Comparison of ENCODE assay signal across 8 mouse cellular contexts in the genomic region with DNA sequence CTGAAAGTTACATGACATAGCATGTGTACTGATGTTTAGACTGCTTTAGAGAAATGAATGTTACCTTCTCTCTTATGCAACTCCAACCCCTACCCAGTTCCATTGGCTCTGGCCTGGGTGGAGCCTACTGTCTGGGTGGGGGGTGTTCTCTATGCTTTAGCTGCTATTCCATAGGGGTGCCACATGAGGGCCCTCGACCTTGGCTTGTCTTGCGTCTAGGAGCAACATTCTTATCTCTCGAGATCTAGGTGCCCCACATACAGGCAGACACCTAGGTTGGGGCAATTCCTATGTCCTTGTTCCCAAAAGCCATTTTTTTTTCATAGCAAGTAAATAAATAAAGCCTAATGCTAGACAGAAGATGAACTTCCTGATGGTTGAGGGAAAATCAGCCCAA. TPM values are rescaled to one million over a fixed set of nuclear protein-coding genes. Genes with fewer than 3 reads are reported as not detected.
DNase-seq lines count a peak whose midpoint lies in the region; ATAC-seq and TF ChIP-seq lines count a peak whose summit lies in the region.

No protein-coding gene starts in this region.

- peaks cover 24% of the 10 kb centered on the region for H3K27me3 ChIP-seq in forebrain, embryonic 13.5 days
- peaks cover 55% of the 10 kb centered on the region for H3K27me3 ChIP-seq in forebrain, embryonic 10.5 days (ENCODE audit: poor library complexity, severe bottlenecking)
- H3K27me3 ChIP-seq in forebrain, embryonic 14.5 days (replicated peaks; ENCODE audit: control insufficient read depth, insufficient read depth, low read length), result peaks cover 9% of the 10 kb centered on the region; the same call in 1 of the 2 replicates
- peaks cover 32% of the 10 kb centered on the region for H3K27me3 ChIP-seq in liver, embryonic 14.5 days (ENCODE audit: control insufficient read depth, insufficient read depth, low read length)

- ATAC-seq in forebrain, embryonic 13.5 days, result no peak
- ATAC-seq in forebrain, embryonic 14.5 days, result no peak
- peak; percentile 19; the same call in 1 of the 2 replicates for ATAC-seq in liver, embryonic 14.5 days (ENCODE audit: insufficient read depth)

- no peaks in the 10 kb centered on the region for H3K36me3 ChIP-seq in forebrain, embryonic 13.5 days (ENCODE audit: poor library complexity, severe bottlenecking)
- H3K36me3 ChIP-seq in forebrain, embryonic 10.5 days (replicated peaks), result no peaks in the 10 kb centered on the region
- H3K36me3 ChIP-seq in forebrain, embryonic 14.5 days (ENCODE audit: control insufficient read depth, insufficient read depth, low read length), result no peaks in the 10 kb centered on the region
- H3K36me3 ChIP-seq in liver, embryonic 14.5 days (replicated peaks; ENCODE audit: control insufficient read depth, insufficient read depth, low read depth), result peaks cover 22% of the 10 kb centered on the region

- 5% methylated on average over 3 of the region's 3 CpGs for WGBS in forebrain, embryonic 13.5 days
- 4% methylated on average over 3 of the region's 3 CpGs for WGBS in forebrain, embryonic 10.5 days
- WGBS in forebrain, embryonic 14.5 days, result 5% methylated on average over 3 of the region's 3 CpGs
- WGBS in liver, embryonic 14.5 days (ENCODE audit: insufficient replicate concordance), result under 1% methylated on average over 3 of the region's 3 CpGs

- DNase-seq in forebrain, embryonic 10.5 days (ENCODE audit: extremely low spot score, low spot score), result no peak
- DNase-seq in CD8-positive naive resting alpha-beta T cell, adult 2 months (ENCODE audit: low read depth in 2 of 2, low spot score in 2 of 2), result peak; percentile 69 to 83
- peak; percentile 37 for DNase-seq in forebrain, embryonic 14.5 days (ENCODE audit: low spot score)
- no peak for DNase-seq in liver, embryonic 14.5 days (ENCODE audit: low read depth in 3 of 3, low spot score in 3 of 3)
- peak; percentile 53 for DNase-seq in retina, embryonic 14.5 days (ENCODE audit: low spot score)
- no peak for DNase-seq in adrenal gland, postnatal 10 days
- DNase-seq in gastrocnemius, postnatal 14 days, result no peak

- intact Hi-C loops in gastrocnemius, postnatal 14 days (cut with DNase I; ENCODE audit: low total_unique reads), result no loop called here

- peak overlapping the region; percentile 54 for H3K27ac ChIP-seq in forebrain, embryonic 13.5 days
- no peak overlapping the region for H3K27ac ChIP-seq in forebrain, embryonic 10.5 days
- H3K27ac ChIP-seq in forebrain, embryonic 14.5 days (ENCODE audit: low read depth, low read length), result no peak overlapping the region
- H3K27ac ChIP-seq in liver, embryonic 14.5 days, result peak overlapping the region; percentile 37

- peak overlapping the region; percentile 95 for H3K4me2 ChIP-seq in forebrain, embryonic 13.5 days
- H3K4me2 ChIP-seq in forebrain, embryonic 14.5 days (ENCODE audit: low read length), result peak overlapping the region; percentile 96; the same call in 1 of the 2 replicates
- H3K4me2 ChIP-seq in liver, embryonic 14.5 days (ENCODE audit: low read depth), result no peak overlapping the region

- TF ChIP-seq CTCF in liver, embryonic 14.5 days (IDR thresholded peaks at IDR 0.05; ENCODE audit: low read depth), result peak; percentile 74

- H3K9ac ChIP-seq in forebrain, embryonic 13.5 days, result peak overlapping the region; percentile 79; the same call in 1 of the 2 replicates
- peak overlapping the region; percentile 82; the same call in 1 of the 2 replicates for H3K9ac ChIP-seq in forebrain, embryonic 14.5 days (ENCODE audit: low read length)
- no peak overlapping the region for H3K9ac ChIP-seq in liver, embryonic 14.5 days (replicated peaks)

- TF ChIP-seq EP300 in liver, embryonic 14.5 days (IDR thresholded peaks at IDR 0.05; ENCODE audit: low read depth), result peak; percentile 8; the same call in 1 of the 2 replicates

- H3K9me3 ChIP-seq in forebrain, embryonic 13.5 days (replicated peaks), result no peaks in the 10 kb centered on the region
- H3K9me3 ChIP-seq in forebrain, embryonic 10.5 days, result no peaks in the 10 kb centered on the region
- H3K9me3 ChIP-seq in forebrain, embryonic 14.5 days (replicated peaks; ENCODE audit: control insufficient read depth, low read length), result no peaks in the 10 kb centered on the region
- no peaks in the 10 kb centered on the region for H3K9me3 ChIP-seq in liver, embryonic 14.5 days (ENCODE audit: control insufficient read depth, low read length)

- no peak overlapping the region for H3K4me3 ChIP-seq in forebrain, embryonic 13.5 days
- no peak overlapping the region for H3K4me3 ChIP-seq in forebrain, embryonic 10.5 days
- peak overlapping the region; percentile 58; the same call in 1 of the 2 replicates for H3K4me3 ChIP-seq in forebrain, embryonic 14.5 days (ENCODE audit: low read depth, low read length)
- no peak overlapping the region for H3K4me3 ChIP-seq in liver, embryonic 14.5 days (ENCODE audit: insufficient read depth in 1 of 2, low read depth in 2 of 2, low read length in 2 of 2)

- peaks cover 44% of the 10 kb centered on the region for H3K4me1 ChIP-seq in forebrain, embryonic 13.5 days
- H3K4me1 ChIP-seq in forebrain, embryonic 10.5 days, result peaks cover 36% of the 10 kb centered on the region
- H3K4me1 ChIP-seq in forebrain, embryonic 14.5 days (ENCODE audit: control insufficient read depth, insufficient read depth, low read length), result peaks cover 25% of the 10 kb centered on the region
- H3K4me1 ChIP-seq in liver, embryonic 14.5 days (replicated peaks; ENCODE audit: control insufficient read depth in 2 of 2, insufficient read depth in 2 of 2, low read length in 1 of 2), result peaks cover 5 to 11% of the 10 kb centered on the region in 2 experiments

RNA-seq across cellular contexts. Expression of gene Tspoap1, which starts 0.7 kb away (rescaled TPM):
- polyA plus RNA-seq in forebrain, embryonic 13.5 days (2015; fragmentation: Nextera tagmentation; extraction: Ambion mirVana), result 20.7 and 29.1 TPM in 2 replicates
- 11.0 and 11.1 TPM in 2 replicates for polyA plus RNA-seq in forebrain, embryonic 10.5 days (2016; fragmentation: Nextera tagmentation; extraction: Ambion mirVana)
- polyA plus RNA-seq in forebrain, embryonic 14.5 days (2014; fragmentation: Nextera tagmentation; extraction: Ambion mirVana), result 13.5 and 20.2 TPM in 2 replicates
- 5.4 and 5.5 TPM in 2 replicates for polyA plus RNA-seq in liver, embryonic 14.5 days (2012; rRNA removed)
- polyA plus RNA-seq in liver, embryonic 14.5 days (2014; fragmentation: Nextera tagmentation; extraction: Ambion mirVana), result 1.1 and 2.4 TPM in 2 replicates
- total RNA-seq in adrenal gland, postnatal 10 days (2021), result 1 to 10 TPM; 1.8 to 4.2 TPM
- total RNA-seq in gastrocnemius, postnatal 14 days (2021), result under 1 TPM; 0.04 TPM

RNA-seq across cellular contexts. Expression of gene Supt4a, which starts 22.3 kb away (rescaled TPM):
- 168 and 177 TPM in 2 replicates for polyA plus RNA-seq in forebrain, embryonic 13.5 days (2015; fragmentation: Nextera tagmentation; extraction: Ambion mirVana)
- 153 and 160 TPM in 2 replicates for polyA plus RNA-seq in forebrain, embryonic 10.5 days (2016; fragmentation: Nextera tagmentation; extraction: Ambion mirVana)
- polyA plus RNA-seq in forebrain, embryonic 14.5 days (2014; fragmentation: Nextera tagmentation; extraction: Ambion mirVana), result 160 and 203 TPM in 2 replicates
- polyA plus RNA-seq in liver, embryonic 14.5 days (2012; rRNA removed), result 111 TPM in 2 replicates
- 211 and 214 TPM in 2 replicates for polyA plus RNA-seq in liver, embryonic 14.5 days (2014; fragmentation: Nextera tagmentation; extraction: Ambion mirVana)
- total RNA-seq in adrenal gland, postnatal 10 days (2021), result 10 to 100 TPM; 67.8 to 77.6 TPM
- 10 to 100 TPM; 30.8 to 36.4 TPM for total RNA-seq in gastrocnemius, postnatal 14 days (2021)

RNA-seq across cellular contexts. Expression of gene Mpo, which starts 33.8 kb away (rescaled TPM):
- polyA plus RNA-seq in forebrain, embryonic 13.5 days (2015; fragmentation: Nextera tagmentation; extraction: Ambion mirVana), result 0.17 and 0.44 TPM in 2 replicates
- polyA plus RNA-seq in forebrain, embryonic 10.5 days (2016; fragmentation: Nextera tagmentation; extraction: Ambion mirVana), result 4.5 and 5.1 TPM in 2 replicates
- 0.22 and 0.23 TPM in 2 replicates for polyA plus RNA-seq in forebrain, embryonic 14.5 days (2014; fragmentation: Nextera tagmentation; extraction: Ambion mirVana)
- polyA plus RNA-seq in liver, embryonic 14.5 days (2012; rRNA removed), result 142 and 163 TPM in 2 replicates
- polyA plus RNA-seq in liver, embryonic 14.5 days (2014; fragmentation: Nextera tagmentation; extraction: Ambion mirVana), result 301 and 360 TPM in 2 replicates
- total RNA-seq in adrenal gland, postnatal 10 days (2021), result 1 to 10 TPM; 4.8 to 6.2 TPM
- not detected for total RNA-seq in gastrocnemius, postnatal 14 days (2021)

Comparison
In these comparisons a context has a peak if more than half of its experiments do, and no peak if none do; other contexts are left out.
1. H3K27ac ChIP-seq: peak in forebrain, embryonic 13.5 days (single experiment) and liver, embryonic 14.5 days (single experiment); none in forebrain, embryonic 10.5 days (single experiment) and forebrain, embryonic 14.5 days (single experiment).
2. DNase-seq: peak in CD8-positive naive resting alpha-beta T cell, adult 2 months (2 of 2), forebrain, embryonic 14.5 days (single experiment) and retina, embryonic 14.5 days (single experiment); none in forebrain, embryonic 10.5 days (single experiment), liver, embryonic 14.5 days (0 of 3), adrenal gland, postnatal 10 days (single experiment) and gastrocnemius, postnatal 14 days (single experiment).
3. RNA of gene Mpo, which starts 33.8 kb away (polyA plus RNA-seq): 142 to 360 TPM in liver, embryonic 14.5 days; 4.5 to 5.1 TPM in forebrain, embryonic 10.5 days, 0.22 to 0.23 TPM in forebrain, embryonic 14.5 days and 0.17 to 0.44 TPM in forebrain, embryonic 13.5 days; every median in the first group is over 10 times any median in the second.